Mouse (Mus musculus) forebrain, embryonic 15.5 days (tissue): ENCODE measurements at regions not wholly inside any gene's neighbourhood (a gene's known extent, or its start where the extent isn't known, plus 50 kb on each side); places are given as distances from the start of the nearest gene placed in this dataset.

Experiments used
- ATAC-seq: fragments of 200-750 bp; cut with Nextera tagmentation; replicated peaks from 2 replicates; pipeline ENCODE4 v1.8.0; 2017; ENCODE audit warnings: mild to moderate bottlenecking, moderate TSS enrichment, moderate library complexity
- H3K27ac ChIP-seq: fragments of 300-500 bp; sonication (generic); replicated peaks from 2 replicates; pipeline ENCODE4 v1.5.1; 2015; ENCODE audit warnings: mild to moderate bottlenecking, inconsistent platforms
- H3K27me3 ChIP-seq: fragments of 300-500 bp; sonication (generic); 2 replicates; pipeline ENCODE4 v1.6.1; 2015; ENCODE audit warnings: inconsistent platforms
- H3K36me3 ChIP-seq: fragments of 300-500 bp; sonication (generic); 2 replicates; pipeline ENCODE4 v1.6.1; 2015; ENCODE audit warnings: mild to moderate bottlenecking, inconsistent platforms
- H3K4me1 ChIP-seq: fragments of 300-500 bp; sonication (generic); 2 replicates; pipeline ENCODE4 v1.6.1; 2015; ENCODE audit warnings: inconsistent platforms
- H3K4me2 ChIP-seq: fragments of 300-500 bp; sonication (generic); replicated peaks from 2 replicates; pipeline ENCODE4 v1.6.1; 2015; ENCODE audit warnings: mild to moderate bottlenecking, inconsistent platforms
- H3K4me3 ChIP-seq: fragments of 300-500 bp; sonication (generic); 2 replicates; pipeline ENCODE4 v1.5.1; 2015; ENCODE audit warnings: mild to moderate bottlenecking, inconsistent platforms
- H3K9ac ChIP-seq: fragments of 300-500 bp; sonication (generic); replicated peaks from 2 replicates; pipeline ENCODE4 v1.6.1; 2015; ENCODE audit warnings: mild to moderate bottlenecking, inconsistent platforms
- H3K9me3 ChIP-seq: fragments of 300-500 bp; sonication (generic); 2 replicates; pipeline ENCODE4 v1.6.1; 2016; ENCODE audit warnings: inconsistent platforms
- WGBS: fragments of 180-500 bp; shearing (Covaris S2); methylation state at CpG from one replicate; pipeline ENCODE4 v1.1.7; 2015; ENCODE audit warnings: mixed read lengths; 5-methylcytosine and 5-hydroxymethylcytosine counted together

- peaks cover 67% of the 10 kb centered on the region for H3K4me1 ChIP-seq
- H3K36me3 ChIP-seq, result no peaks in the 10 kb centered on the region
- H3K4me2 ChIP-seq, result peak overlapping the region; percentile 55; the same call in 1 of the 2 replicates
- H3K27me3 ChIP-seq, result no peaks in the 10 kb centered on the region
- peak overlapping the region; percentile 32 for H3K4me3 ChIP-seq
- 21% methylated on average over 4 of the region's 4 CpGs for WGBS
- no peak overlapping the region for H3K9ac ChIP-seq
- peak overlapping the region; percentile 83 for H3K27ac ChIP-seq
- no peak for ATAC-seq
- no peaks in the 10 kb centered on the region for H3K9me3 ChIP-seq
These were observed 467.7 kb downstream of the Vrk1 start for GRCm38 (mm10) chr12:106477731-106478130.

DNA sequence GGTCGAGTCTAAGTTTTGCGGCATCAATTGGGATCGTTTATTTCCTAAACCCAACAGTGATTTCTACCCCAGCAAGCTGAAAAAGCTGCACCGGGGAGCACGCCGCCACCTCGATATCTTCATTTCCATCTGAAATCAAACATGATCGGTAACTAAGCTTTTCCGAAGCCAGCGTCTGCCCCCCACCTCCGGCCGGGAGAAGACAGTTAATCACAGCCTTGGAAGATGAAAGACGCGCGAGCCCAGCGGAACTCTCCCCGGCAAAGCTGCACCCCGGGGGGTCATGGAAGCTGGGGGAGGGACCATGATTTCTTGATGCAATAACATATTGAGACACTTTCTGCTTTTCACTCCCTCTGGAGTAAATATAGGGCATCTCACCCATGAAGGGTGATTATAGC lies 468.4 kb downstream of the Vrk1 start:
- H3K4me3 ChIP-seq, result peak overlapping the region; percentile 32
- no peaks in the 10 kb centered on the region for H3K36me3 ChIP-seq
- no peaks in the 10 kb centered on the region for H3K27me3 ChIP-seq
- H3K27ac ChIP-seq, result peak overlapping the region; percentile 83
- peak overlapping the region; percentile 47 for H3K9ac ChIP-seq
- no peak for ATAC-seq
- H3K4me1 ChIP-seq, result peaks cover 72% of the 10 kb centered on the region
- H3K4me2 ChIP-seq, result peak overlapping the region; percentile 55
- 2% methylated on average over 18 of the region's 18 CpGs for WGBS
- H3K9me3 ChIP-seq, result no peaks in the 10 kb centered on the region

DNA sequence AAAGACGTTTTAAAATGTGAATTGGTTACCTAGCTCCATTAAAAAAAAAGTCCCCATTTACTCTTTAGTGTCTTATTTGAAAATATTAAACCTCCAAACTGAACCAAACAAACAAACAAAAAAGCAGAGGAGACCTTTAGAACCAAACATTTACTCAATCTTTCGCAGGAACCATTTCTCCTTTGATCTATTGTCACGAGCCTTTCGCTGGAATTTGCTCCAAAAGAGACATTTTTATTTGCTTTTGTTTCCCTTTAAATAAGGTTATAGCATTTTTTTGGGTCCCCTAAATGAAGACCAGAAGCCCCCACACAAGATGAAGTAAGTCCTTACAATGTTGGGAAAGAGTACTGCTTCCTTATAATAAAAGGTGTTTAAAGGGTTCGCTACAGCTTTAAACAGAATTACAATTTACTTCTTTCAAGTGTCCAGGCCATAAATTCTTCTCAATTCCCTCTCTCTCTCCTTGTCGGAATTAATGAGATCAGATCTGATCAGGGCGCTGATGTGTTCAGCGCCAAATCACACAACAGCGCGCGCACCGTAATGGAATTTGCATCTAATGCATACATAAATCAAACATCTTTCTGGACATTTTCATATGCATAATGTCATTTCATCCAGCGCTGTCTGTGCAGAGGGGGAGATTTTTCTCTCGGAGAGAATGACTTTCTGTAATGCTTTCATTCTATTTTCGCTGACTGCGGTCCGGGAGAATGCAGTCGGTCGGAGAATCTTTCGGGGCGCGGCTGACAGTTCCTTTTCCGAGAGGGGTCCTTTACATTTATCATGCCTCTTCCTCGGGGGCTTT lies 469.2 kb downstream of the Vrk1 start:
- no peak for ATAC-seq
- 2% methylated on average over 24 of the region's 24 CpGs for WGBS
- peak overlapping the region; percentile 83 for H3K27ac ChIP-seq
- no peaks in the 10 kb centered on the region for H3K27me3 ChIP-seq
- H3K9ac ChIP-seq, result peak overlapping the region; percentile 24; the same call in 1 of the 2 replicates
- H3K4me2 ChIP-seq, result peak overlapping the region; percentile 55
- peaks cover 71% of the 10 kb centered on the region for H3K4me1 ChIP-seq
- H3K9me3 ChIP-seq, result no peaks in the 10 kb centered on the region
- no peaks in the 10 kb centered on the region for H3K36me3 ChIP-seq
- peak overlapping the region; percentile 29 for H3K4me3 ChIP-seq

- H3K9me3 ChIP-seq, result no peaks in the 10 kb centered on the region
- peaks cover 65% of the 10 kb centered on the region for H3K4me1 ChIP-seq
- peak overlapping the region; percentile 29 for H3K4me3 ChIP-seq
- H3K9ac ChIP-seq, result peak overlapping the region; percentile 24; the same call in 1 of the 2 replicates
- H3K27me3 ChIP-seq, result no peaks in the 10 kb centered on the region
- 9% methylated on average over 6 of the region's 6 CpGs for WGBS
- ATAC-seq, result no peak
- no peaks in the 10 kb centered on the region for H3K36me3 ChIP-seq
- H3K27ac ChIP-seq, result peak overlapping the region; percentile 83
- H3K4me2 ChIP-seq, result peak overlapping the region; percentile 55
These were observed 469.8 kb downstream of the Vrk1 start for GRCm38 (mm10) chr12:106479878-106480194.

DNA sequence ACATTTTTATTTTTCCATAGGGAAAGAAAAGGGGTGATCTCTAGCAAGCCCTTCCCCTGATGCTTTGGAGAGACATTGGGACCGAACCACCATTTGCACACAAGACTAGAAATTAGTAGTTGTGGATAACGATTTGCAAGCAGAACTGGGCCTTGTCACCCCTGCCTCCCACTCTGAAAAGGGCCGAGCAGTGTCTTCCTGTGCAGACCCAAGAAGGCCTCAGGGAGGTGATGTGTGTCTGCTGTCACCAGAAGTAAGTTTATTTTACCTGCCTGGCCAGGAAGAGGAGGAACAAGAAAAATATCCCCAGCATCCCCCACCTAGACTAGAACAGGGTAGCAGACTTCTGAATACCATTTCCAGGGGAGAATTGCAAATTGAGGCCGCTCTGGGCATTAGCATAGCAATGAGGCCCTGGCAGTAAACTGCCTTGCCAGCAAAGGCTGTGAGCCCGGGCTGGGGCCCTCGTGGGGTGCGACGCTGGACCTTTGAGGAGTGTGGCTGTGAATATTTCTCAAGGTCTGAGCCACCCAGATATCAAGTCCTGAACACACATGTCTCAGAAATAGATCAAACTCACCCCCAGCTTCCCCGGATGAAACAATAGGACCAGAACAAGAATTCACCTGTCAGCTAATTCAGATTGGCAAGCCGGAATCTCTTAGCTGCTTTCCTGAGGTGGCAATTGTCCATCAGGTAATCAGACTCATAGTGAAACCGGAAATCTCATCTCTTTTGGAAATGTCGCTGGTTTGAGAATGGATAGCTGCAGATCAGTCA lies 470.4 kb downstream of the Vrk1 start:
- H3K9me3 ChIP-seq, result no peaks in the 10 kb centered on the region
- no peak overlapping the region for H3K4me2 ChIP-seq
- no peaks in the 10 kb centered on the region for H3K27me3 ChIP-seq
- H3K9ac ChIP-seq, result no peak overlapping the region
- no peak for ATAC-seq
- H3K4me1 ChIP-seq, result peaks cover 65% of the 10 kb centered on the region
- H3K4me3 ChIP-seq, result no peak overlapping the region
- no peaks in the 10 kb centered on the region for H3K36me3 ChIP-seq
- 17% methylated on average over 12 of the region's 12 CpGs for WGBS
- peak overlapping the region; percentile 83 for H3K27ac ChIP-seq

GRCm38 (mm10) chr12:106501622-106502327 lies 491.7 kb downstream of the Vrk1 start:
- Histone ChIP-seq H3K9ac (no peak overlapping the region), H3K4me3 (no peak overlapping the region), H3K9me3 (no peaks in the 10 kb centered on the region), H3K36me3 (no peaks in the 10 kb centered on the region), H3K27me3 (no peaks in the 10 kb centered on the region), H3K27ac (peak overlapping the region; percentile 71), H3K4me1 (peaks cover 23% of the 10 kb centered on the region), H3K4me2 (no peak overlapping the region)
- ATAC-seq, result peak; percentile 53; the same call in 1 of the 2 replicates
- 7% methylated on average over 12 of the region's 12 CpGs for WGBS

DNA sequence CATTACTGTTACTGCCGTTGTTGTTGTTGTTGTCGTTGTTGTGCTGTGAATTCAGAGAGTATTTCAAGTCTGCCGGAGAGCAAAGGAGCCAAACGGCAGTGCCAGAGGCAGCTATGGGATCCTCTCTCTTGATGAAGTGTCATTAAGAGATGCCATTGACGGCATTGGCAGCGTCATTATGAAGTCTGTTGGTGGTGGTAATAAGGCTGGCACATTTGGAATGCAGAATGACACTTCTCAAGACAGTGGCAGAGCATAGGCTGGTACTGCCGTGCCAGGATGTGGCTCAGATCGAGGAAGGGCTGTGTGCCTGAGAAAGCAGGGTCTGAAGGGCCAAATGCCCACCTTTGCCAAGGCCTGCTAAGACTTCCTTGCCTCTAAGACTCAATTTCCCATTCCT lies 494.3 kb downstream of the Vrk1 start:
- Histone ChIP-seq H3K9me3 (no peaks in the 10 kb centered on the region), H3K4me3 (no peak overlapping the region), H3K4me2 (no peak overlapping the region), H3K9ac (no peak overlapping the region), H3K27ac (peak overlapping the region; percentile 63), H3K27me3 (no peaks in the 10 kb centered on the region), H3K4me1 (peaks cover 23% of the 10 kb centered on the region), H3K36me3 (no peaks in the 10 kb centered on the region)
- 66% methylated on average over 8 of the region's 8 CpGs for WGBS
- peak; percentile 53; the same call in 1 of the 2 replicates for ATAC-seq

DNA sequence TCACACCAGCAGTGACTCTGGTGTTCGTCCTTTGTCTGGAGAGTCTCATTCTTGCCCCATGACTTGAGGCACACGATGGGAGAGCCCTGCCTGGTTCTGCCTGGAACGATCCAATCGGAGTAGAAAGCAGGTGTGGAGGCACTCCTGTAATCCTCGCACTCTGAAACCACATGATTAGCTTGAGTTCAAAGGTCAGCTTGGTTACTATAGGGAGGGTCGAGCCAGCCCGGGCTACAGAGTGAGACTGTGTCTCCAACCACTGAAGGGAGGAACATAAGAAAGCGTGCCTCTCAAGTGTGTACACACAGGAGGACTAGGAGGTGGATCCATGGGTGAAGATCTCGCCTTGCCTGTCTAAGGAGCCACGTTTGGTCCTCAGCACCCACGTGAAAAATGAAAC lies 504.0 kb downstream of the Vrk1 start:
- Histone ChIP-seq H3K9me3 (no peaks in the 10 kb centered on the region), H3K4me1 (peaks cover 14% of the 10 kb centered on the region), H3K27ac (no peak overlapping the region), H3K4me3 (no peak overlapping the region), H3K36me3 (no peaks in the 10 kb centered on the region), H3K9ac (no peak overlapping the region), H3K4me2 (no peak overlapping the region), H3K27me3 (no peaks in the 10 kb centered on the region)
- no peak for ATAC-seq
- WGBS, result 81% methylated on average over 11 of the region's 11 CpGs

DNA sequence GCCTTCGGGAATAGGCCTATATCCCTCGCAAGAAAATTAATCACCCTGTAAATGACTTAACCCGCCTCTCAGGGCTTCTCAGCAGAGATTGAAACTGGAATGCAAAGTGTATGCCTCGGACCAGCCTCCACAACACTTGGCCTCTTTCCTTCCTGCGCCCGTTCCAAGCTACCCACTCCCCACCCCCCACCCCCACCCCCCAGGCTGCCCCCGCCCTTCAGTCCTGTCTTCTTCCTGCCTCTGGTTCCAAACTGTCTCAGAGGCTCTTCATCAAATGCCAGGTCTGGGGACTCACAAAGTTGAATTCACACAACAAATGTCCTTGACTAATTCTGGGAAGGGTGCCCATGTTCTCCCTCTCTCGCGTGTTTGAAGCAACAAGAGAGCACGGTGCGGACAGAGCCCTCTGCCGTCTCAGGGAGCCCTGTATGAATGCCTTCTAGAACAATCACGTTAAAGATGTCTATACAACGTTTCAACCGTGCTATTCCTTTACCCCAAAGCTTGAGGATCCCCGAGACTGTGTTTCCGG lies 505.3 kb downstream of the Vrk1 start:
- ATAC-seq, result 0 out of 2 replicates have a peak, but pooled peaks have one; percentile 26
- Histone ChIP-seq H3K4me2 (no peak overlapping the region), H3K9ac (no peak overlapping the region), H3K36me3 (no peaks in the 10 kb centered on the region), H3K4me1 (peaks cover 14% of the 10 kb centered on the region), H3K4me3 (no peak overlapping the region), H3K9me3 (no peaks in the 10 kb centered on the region), H3K27ac (0 out of 2 replicates have a peak overlapping the region, but pooled peaks have one; percentile 36), H3K27me3 (no peaks in the 10 kb centered on the region)
- 37% methylated on average over 17 of the region's 17 CpGs for WGBS

- ATAC-seq, result no peak
- H3K27me3 ChIP-seq, result no peaks in the 10 kb centered on the region
- WGBS, result 75% methylated on average over 5 of the region's 5 CpGs
- no peak overlapping the region for H3K4me2 ChIP-seq
- H3K9ac ChIP-seq, result no peak overlapping the region
- no peaks in the 10 kb centered on the region for H3K9me3 ChIP-seq
- peaks cover 14% of the 10 kb centered on the region for H3K4me1 ChIP-seq
- no peak overlapping the region for H3K4me3 ChIP-seq
- H3K27ac ChIP-seq, result no peak overlapping the region
- no peaks in the 10 kb centered on the region for H3K36me3 ChIP-seq
These were observed 509.1 kb downstream of the Vrk1 start for GRCm38 (mm10) chr12:106519141-106519540.

DNA sequence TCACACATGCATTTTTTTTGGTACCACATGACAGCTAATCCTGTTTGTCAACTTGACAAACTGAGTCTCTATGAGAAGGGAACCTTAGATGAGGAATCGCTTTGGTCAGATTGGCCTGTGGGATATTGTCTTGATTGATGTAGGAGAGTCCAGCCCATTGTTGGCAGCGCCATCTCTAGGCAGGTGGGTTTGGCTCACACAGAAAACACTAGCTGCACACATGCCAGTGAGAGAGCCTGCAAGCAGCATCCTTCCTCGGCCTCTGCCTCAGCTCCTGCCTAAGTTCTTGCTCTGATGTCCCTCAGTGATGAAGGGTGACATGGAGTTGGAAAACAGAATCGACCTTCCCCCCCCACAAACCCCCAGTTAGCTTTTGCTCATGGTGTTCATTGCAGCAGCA lies 514.4 kb downstream of the Vrk1 start:
- Histone ChIP-seq H3K27ac (no peak overlapping the region), H3K4me2 (no peak overlapping the region), H3K4me3 (no peak overlapping the region), H3K36me3 (no peaks in the 10 kb centered on the region), H3K27me3 (no peaks in the 10 kb centered on the region), H3K4me1 (peaks cover 22% of the 10 kb centered on the region), H3K9me3 (no peaks in the 10 kb centered on the region), H3K9ac (no peak overlapping the region)
- WGBS, result 71% methylated on average over 4 of the region's 4 CpGs
- no peak for ATAC-seq

DNA sequence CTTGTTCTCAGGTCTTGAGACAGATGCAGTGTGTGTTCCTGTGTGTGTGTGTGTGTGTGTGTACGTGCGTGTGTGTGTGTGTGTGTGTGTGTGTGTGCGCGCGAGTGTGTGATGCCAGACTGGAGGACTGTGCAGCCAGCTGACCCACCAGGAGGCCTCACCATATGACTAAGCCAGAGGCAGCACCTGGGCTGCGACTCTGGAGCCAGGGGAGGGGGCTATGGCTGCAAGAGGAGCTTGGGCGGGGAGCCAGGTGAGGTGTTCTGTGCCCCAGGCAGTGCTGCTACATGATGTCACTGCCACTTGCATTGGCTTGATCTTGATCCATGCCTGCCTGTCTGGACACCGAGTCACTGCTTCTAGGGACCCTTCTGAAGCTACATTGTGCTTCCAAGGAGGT lies 517.1 kb downstream of the Vrk1 start:
- no peak overlapping the region for H3K4me2 ChIP-seq
- H3K9me3 ChIP-seq, result no peaks in the 10 kb centered on the region
- no peak overlapping the region for H3K9ac ChIP-seq
- H3K27ac ChIP-seq, result peak overlapping the region; percentile 90
- peak; percentile 21; the same call in 1 of the 2 replicates for ATAC-seq
- peaks cover 30% of the 10 kb centered on the region for H3K4me1 ChIP-seq
- H3K27me3 ChIP-seq, result no peaks in the 10 kb centered on the region
- H3K4me3 ChIP-seq, result no peak overlapping the region
- no peaks in the 10 kb centered on the region for H3K36me3 ChIP-seq
- WGBS, result 51% methylated on average over 8 of the region's 8 CpGs
